Mouse (Mus musculus) lung, postnatal 0 days (tissue): ENCODE measurements around the gene Ap1b1.

Source experiments
- CTCF ChIP-seq: IDR thresholded peaks from 2 replicates; pipeline ENCODE4 v1.5.1; 2016; ENCODE audit warnings: antibody characterized with exemption, mild to moderate bottlenecking
- EP300 ChIP-seq: IDR thresholded peaks from 2 replicates; pipeline ENCODE4 v1.6.1; 2016; ENCODE audit warnings: antibody characterized with exemption, mild to moderate bottlenecking, control low read depth

DNA sequence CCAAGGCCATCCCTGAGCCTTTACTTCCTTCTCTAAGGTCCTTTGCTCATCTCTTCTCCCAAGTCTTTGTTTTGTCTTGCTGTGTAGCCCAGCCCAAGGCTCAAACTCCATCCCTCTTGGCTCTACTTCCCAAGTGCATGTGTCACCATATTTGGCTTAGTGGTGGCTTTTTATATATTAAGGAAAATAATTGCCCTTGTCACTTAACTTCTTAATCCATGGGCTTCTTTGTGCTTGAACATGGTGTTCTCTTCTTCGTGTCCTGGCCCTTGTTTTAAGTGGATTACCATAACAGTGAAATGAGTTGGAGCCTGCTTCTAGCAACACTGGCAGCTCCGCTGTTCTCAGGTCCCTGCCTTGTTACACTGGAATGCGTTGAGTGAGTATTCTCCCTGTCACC lies 9.1 kb downstream of the Ap1b1 start:
- TF ChIP-seq CTCF (no peak), EP300 (no peak)
